Mouse (Mus musculus) ES-E14 (cell line): ENCODE results near the gene Rhox9. TPM values are rescaled to one million over a fixed set of nuclear protein-coding genes. Genes with fewer than 3 reads are reported as not detected.
A peak's percentile ranks its signal among the peaks of the same experiment; 100 is the strongest.
"Not testable (repeated sequence)": the region's sequence is repeated elsewhere in the genome, so short reads cannot be mapped to it uniquely, and the experiment has no call there.

Experiments used
- DNase-seq: peaks from one replicate; pipeline ENCODE4 v3.0.0-alpha.2; 2013; ENCODE audit warnings: low read depth, low spot score
- H3K27ac ChIP-seq: 2 replicates; pipeline ENCODE4 v1.5.1; 2012; ENCODE audit warnings: low read depth, mild to moderate bottlenecking, low read length, moderate library complexity, mixed read lengths; ENCODE audit not compliant: poor library complexity, insufficient read depth, severe bottlenecking
- H3K36me3 ChIP-seq: 2 replicates; pipeline ENCODE4 v1.6.1; 2012; ENCODE audit warnings: mild to moderate bottlenecking, low read length, moderate library complexity, mixed read lengths; ENCODE audit not compliant: control insufficient read depth, poor library complexity, insufficient read depth, severe bottlenecking
- H3K4me1 ChIP-seq, 2 experiments: fragments of 150-350 bp in 1 of 2; sonication (generic) in 1 of 2; 2 replicates each; pipeline ENCODE4 v1.6.1; 2012; ENCODE audit warnings: low read length in 2 of 2, mild to moderate bottlenecking in 1 of 2, mixed read lengths in 1 of 2; ENCODE audit not compliant: control insufficient read depth in 2 of 2, insufficient read depth in 2 of 2, poor library complexity in 1 of 2
- H3K4me3 ChIP-seq, 2 experiments: fragments of 150-350 bp in 1 of 2; sonication (generic) in 1 of 2; 2 replicates each; pipeline ENCODE4 v1.5.1; 2012; ENCODE audit warnings: low read length in 2 of 2, low read depth in 1 of 2, mild to moderate bottlenecking in 1 of 2, mixed read lengths in 1 of 2; ENCODE audit not compliant: insufficient read depth in 1 of 2, poor library complexity in 1 of 2, severe bottlenecking in 1 of 2
- H3K9ac ChIP-seq: 2 replicates; pipeline ENCODE4 v1.6.1; 2012; ENCODE audit warnings: low read depth, mild to moderate bottlenecking, low read length, mixed read lengths; ENCODE audit not compliant: poor library complexity, insufficient read depth, severe bottlenecking
- H3K9me3 ChIP-seq: fragments of 150-350 bp; sonication (generic); 2 replicates; pipeline ENCODE4 v1.6.1; 2012; ENCODE audit warnings: low read depth, mild to moderate bottlenecking, low read length; ENCODE audit not compliant: control insufficient read depth, insufficient read depth
- CHD2 ChIP-seq: IDR thresholded peaks from 2 replicates; pipeline ENCODE4 v1.6.1; 2014; ENCODE audit warnings: mild to moderate bottlenecking, low read depth, low read length, inconsistent platforms
- HCFC1 ChIP-seq: IDR thresholded peaks from 2 replicates; pipeline ENCODE4 v1.6.1; 2012; ENCODE audit warnings: low read length, inconsistent platforms, borderline replicate concordance; ENCODE audit not compliant: insufficient read depth
- MAFK ChIP-seq: IDR thresholded peaks from 2 replicates; pipeline ENCODE4 v1.6.1; 2014; ENCODE audit warnings: mild to moderate bottlenecking, low read depth, low read length, inconsistent platforms; ENCODE audit not compliant: insufficient read depth
- ZC3H11A ChIP-seq: IDR thresholded peaks from 2 replicates; pipeline ENCODE4 v1.6.1; 2012; ENCODE audit warnings: low read depth, mild to moderate bottlenecking, inconsistent platforms, low read length, borderline replicate concordance
- ZNF384 ChIP-seq: IDR thresholded peaks from 2 replicates; pipeline ENCODE4 v1.6.1; 2012; ENCODE audit warnings: low read depth, low read length, inconsistent platforms
- in situ Hi-C, 2 experiments: fragments of 600-800 bp; cut with MboI; formaldehyde crosslinking; loops; one replicate each; pipeline ENCODE4 v1.15.1; 2025; ENCODE audit warnings: low sequenced_read_pairs in 2 of 2, inconsistent platforms in 1 of 2; ENCODE audit not compliant: unreplicated experiment in 2 of 2
- total RNA-seq: library from RNA; depleted of rRNA; stranded (reverse); fragments of 300-350 nt; gene quantifications from 2 replicates; pipeline ENCODE4 v1.2.3, GENCODE M21; 2012; rRNA removed

Rhox9 gene
- total RNA-seq, result 18.5 and 33.2 TPM in 2 replicates

DNA sequence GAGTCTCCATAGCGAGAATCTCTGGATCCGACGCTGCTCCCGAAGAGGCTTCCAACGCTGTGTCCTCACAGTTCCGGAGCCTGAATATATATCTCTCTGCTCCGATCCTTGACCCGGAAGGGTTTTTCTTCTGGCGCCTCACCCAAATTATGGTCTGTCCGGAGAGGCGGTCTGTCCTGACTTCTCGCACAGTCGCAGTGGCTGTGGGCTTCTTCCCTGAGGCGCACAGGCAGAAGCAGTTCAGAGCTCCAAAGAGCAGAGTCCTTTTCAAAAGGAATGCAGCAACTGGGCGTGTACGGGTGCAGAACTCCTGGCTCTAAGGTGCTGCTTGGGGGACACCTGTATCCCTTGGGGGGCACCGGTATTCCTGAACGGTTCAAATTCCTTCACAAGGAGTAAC lies at the start of gene Rhox9:
Rhox9 (minus strand) TSS at position 101 of the 400 bp plus-strand sequence.
- H3K27ac ChIP-seq, in situ Hi-C loops, DNase-seq, H3K9me3 ChIP-seq, H3K9ac ChIP-seq, H3K36me3 ChIP-seq, H3K4me1 ChIP-seq: not testable (repeated sequence)
- H3K4me3 ChIP-seq, result peak within 1 kb of the TSS in 1 of 2 experiments; percentile 14; a peak in 1 of 4 replicates

DNA sequence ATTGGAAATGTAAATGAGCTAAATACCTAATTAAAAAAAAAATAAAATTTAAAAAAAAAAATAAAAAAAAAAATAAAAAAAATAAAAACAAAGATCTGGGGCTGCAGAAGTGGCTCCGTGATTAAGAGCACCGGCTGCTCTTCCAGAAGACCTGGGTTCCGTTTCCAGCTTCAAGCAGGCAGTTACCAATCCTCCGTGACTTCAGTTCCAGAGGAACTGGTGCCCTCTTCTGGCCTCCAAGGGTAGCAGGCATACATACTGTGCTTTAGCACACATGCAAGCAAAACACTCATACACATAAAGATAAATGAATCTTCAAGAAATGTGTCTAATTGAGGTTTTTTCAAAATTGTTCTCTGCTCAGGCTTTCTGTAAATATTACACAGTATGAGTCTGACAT lies 14.7 kb upstream of the Rhox9 start:
- no peak for DNase-seq
- Histone ChIP-seq H3K9me3 (no peaks in the 10 kb centered on the region), H3K4me1 (no peaks in the 10 kb centered on the region), H3K4me3 (no peak overlapping the region), H3K36me3 (no peaks in the 10 kb centered on the region), H3K9ac (no peak overlapping the region), H3K27ac (no peak overlapping the region)
- TF ChIP-seq ZC3H11A (no peak), MAFK (no peak), HCFC1 (no peak), CHD2 (no peak), ZNF384 (no peak)
- in situ Hi-C loops, result no loop called here

DNA sequence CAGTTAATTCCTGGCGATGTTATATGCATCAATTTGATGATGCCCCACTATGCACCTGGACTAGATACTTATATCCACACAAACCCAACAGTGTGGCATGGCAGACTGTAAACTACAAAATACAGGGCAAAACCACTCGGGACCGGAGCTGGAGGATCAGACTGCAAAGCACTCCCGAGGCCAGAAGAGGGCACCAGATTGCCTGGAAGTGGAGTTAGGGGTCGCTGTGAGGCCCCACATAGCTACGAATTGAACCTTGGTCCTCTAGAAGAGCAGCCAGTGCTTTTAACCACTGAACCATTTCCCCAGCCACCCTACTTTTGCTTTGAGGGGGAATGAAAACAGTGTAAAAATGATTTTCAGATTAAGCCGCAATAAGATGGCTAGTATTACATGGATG lies 7.0 kb upstream of the Rhox9 start:
- Histone ChIP-seq H3K4me1 (no peaks in the 10 kb centered on the region), H3K9me3 (no peaks in the 10 kb centered on the region), H3K9ac (no peak overlapping the region), H3K27ac (no peak overlapping the region), H3K36me3 (no peaks in the 10 kb centered on the region), H3K4me3 (no peak overlapping the region)
- TF ChIP-seq ZC3H11A (no peak), ZNF384 (no peak), MAFK (no peak), HCFC1 (no peak), CHD2 (no peak)
- DNase-seq, result no peak
- in situ Hi-C loops, result no loop called here

DNA sequence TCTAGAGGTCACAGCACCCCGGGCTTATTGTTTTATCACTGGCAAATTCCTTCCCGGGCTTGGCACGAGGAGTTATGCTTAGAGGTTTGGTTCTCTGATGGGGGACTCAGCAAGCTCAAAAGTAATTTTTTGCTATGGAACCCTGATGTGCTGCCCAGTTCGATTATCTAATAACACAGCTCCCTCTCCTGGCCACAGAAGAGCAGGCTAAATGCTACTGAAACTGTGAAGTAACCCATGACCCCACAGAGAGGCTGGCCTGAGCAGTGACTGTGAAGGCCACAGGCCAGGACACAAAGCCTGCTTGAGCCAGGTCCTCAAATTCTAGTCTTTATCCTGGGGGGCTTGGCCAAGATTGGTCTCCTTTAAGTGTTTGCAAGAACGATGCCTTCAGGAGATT lies 2.2 kb upstream of the Rhox9 start:
- no peak for DNase-seq
- Histone ChIP-seq H3K4me1 (no peaks in the 10 kb centered on the region), H3K36me3 (no peaks in the 10 kb centered on the region), H3K27ac (no peak overlapping the region), H3K9me3 (no peaks in the 10 kb centered on the region), H3K9ac (no peak overlapping the region), H3K4me3 (no peak overlapping the region)
- TF ChIP-seq HCFC1 (no peak), ZC3H11A (no peak), ZNF384 (no peak), MAFK (no peak), CHD2 (no peak)
- in situ Hi-C loops, result no loop called here

DNA sequence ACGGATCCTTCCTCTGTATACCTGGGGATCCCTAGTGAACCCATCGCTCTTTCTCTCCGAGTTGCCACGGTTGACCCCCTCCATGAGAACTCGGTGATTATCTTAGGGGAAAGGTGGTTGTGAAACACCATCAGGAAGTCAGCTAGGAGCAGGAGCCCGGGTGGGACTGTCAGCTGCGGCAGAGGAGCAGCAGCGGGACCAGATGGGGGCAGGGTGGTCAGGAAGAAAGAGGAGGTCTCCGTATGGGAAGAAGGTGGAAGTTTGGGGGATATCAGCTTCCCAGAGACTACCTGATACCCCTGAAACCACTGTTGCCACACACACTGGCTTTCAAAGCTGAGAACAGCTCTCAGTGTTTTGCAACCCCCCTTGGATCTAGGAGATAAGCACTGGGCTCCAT lies 4.4 kb downstream of the Rhox9 start, which contains the start of gene Rhox7b:
Rhox7b (minus strand) TSS at position 101 of the 400 bp plus-strand sequence.
- H3K9me3 ChIP-seq, H3K4me3 ChIP-seq, H3K36me3 ChIP-seq, H3K4me1 ChIP-seq, H3K27ac ChIP-seq, in situ Hi-C loops, DNase-seq, H3K9ac ChIP-seq: not testable (repeated sequence)
